Mouse (Mus musculus): Measurements from ENCODE around the gene Amz2. TPM values are rescaled to one million over a fixed set of nuclear protein-coding genes. Genes with fewer than 3 reads are reported as not detected.
"Not testable (repeated sequence)": the region's sequence is repeated elsewhere in the genome, so short reads cannot be mapped to it uniquely, and the experiment has no call there.

Gene Amz2
- polyA plus RNA-seq, 1 experiment, result 26.4 TPM

- no peak for DNase-seq (ENCODE audit: low read depth, low spot score)
These were observed 61.4 kb downstream of the Amz2 start for GRCm38 (mm10) chr11:109487111-109487510.

DNA sequence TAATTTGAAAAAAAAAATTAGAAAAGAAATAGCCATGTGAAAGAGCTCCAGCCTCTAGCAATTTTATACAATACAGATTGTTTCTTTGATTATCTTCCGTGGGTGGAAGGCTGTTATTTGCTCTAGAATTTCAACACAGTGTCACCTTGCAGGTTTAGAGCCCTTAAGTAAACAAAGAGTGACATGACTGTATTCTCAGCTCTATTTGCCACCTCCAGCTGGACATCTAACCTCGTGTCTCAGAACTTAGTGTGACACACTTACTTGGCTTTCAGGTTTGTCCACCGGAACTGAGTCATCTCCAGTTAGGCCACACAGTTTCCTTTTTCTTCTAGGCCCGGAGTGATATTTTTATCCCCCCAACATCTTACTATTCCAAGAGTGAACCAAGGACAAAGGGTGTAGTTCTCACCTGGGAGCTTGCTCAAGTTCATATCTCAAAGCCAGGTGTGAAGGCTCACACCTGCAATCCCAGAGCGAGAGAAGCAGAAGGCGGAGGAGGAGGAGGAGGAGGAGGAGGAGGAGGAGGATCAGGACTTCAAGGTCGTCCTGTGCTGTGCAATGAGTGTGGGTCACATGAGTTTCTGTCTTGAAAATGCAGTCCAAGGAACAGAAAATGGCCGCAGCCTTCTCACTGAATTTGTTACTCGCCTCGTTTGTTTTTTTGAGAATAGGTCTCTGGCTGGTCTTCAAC lies 62.4 kb downstream of the Amz2 start:
- no peak for DNase-seq (ENCODE audit: low read depth, low spot score)

More at GRCm38 (mm10) chr11:109487111-109487510, 61.4 kb downstream of the Amz2 start:
- 50% methylated on average over 1 of the region's 1 CpGs for WGBS

DNA sequence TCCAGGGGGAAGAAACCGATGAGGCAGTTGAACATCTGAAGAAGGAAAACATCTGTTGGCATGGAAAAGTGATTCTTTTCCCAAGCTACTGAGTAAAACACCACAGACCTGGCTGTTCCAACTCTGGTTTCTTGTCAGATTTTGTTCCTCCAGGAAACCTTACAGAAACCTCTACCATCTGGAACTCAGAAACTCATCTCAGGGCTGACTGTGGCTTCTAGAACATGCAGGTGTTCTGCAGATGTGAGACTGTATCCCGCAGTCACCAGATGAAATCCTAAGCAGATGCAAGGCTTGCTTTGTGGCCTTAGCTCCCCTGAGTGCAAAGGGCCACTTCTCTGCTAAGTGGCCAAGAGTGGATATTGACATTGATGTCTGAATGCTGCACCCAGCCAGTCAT lies 64.0 kb downstream of the Amz2 start:
- WGBS, result 82% methylated on average over 2 of the region's 2 CpGs
- DNase-seq (ENCODE audit: low read depth, low spot score), result no peak

More for the DNA sequence above, 62.4 kb downstream of the Amz2 start:
- WGBS, result 43% methylated on average over 10 of the region's 10 CpGs

DNA sequence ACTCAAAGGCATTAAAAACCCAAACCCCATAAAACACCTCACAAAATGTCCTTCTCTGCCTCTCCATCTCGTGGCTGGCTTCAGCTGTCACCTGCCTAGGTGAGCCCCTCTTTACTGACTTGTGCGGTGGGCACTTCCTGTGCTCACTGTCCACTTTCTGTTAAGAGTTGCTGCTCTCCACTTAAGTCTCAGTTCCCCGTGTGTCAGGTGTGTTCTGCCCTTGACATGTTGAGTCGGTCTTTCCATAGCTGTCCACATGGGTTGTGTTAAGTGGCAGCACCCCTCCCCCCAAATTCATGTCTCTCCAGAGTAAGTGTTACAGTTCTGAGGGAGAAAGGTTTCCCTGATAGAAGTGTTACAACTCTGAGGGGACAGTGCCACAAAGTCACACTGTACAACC lies 66.1 kb downstream of the Amz2 start:
- DNase-seq (ENCODE audit: low read depth, low spot score), result no peak
- WGBS, result 78% methylated on average over 4 of the region's 4 CpGs

DNA sequence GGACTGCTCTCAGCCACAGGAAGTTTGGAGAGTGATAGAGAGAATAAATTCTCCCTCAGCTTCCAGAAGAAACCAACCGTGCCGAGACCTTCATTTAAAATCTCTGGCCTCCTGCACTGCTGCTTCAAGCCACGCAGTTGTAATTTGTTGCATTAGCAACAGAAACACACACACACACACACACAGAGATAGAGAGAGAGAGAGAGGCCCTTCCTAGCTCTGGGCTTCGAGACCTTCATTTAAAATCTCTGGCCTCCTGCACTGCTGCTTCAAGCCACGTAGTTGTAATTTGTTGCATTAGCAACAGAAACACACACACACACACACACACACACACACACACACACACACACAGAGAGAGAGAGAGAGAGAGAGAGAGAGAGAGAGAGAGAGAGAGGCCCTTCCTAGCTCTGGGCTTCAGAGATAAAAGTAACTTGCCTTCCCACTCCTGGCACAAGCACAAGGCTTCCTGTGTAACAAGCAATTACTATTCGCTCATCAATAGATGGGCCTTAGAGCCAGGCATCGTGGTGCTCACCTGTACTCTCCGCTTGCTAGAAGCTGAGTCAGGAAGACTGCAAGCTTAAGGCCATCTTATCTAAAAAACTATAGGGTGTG lies 67.2 kb downstream of the Amz2 start:
- WGBS, result 81% methylated on average over 8 of the region's 8 CpGs
- DNase-seq (ENCODE audit: low read depth, low spot score), result not testable (repeated sequence)

- DNase-seq (ENCODE audit: low read depth, low spot score), result no peak
- WGBS, result 41% methylated on average over 24 of the region's 24 CpGs
These were observed 69.4 kb downstream of the Amz2 start for GRCm38 (mm10) chr11:109494890-109495770.

GRCm38 (mm10) chr11:109495771-109496474 lies 70.2 kb downstream of the Amz2 start:
- no peak for DNase-seq (ENCODE audit: low read depth, low spot score)
- 18% methylated on average over 14 of the region's 14 CpGs for WGBS

DNA sequence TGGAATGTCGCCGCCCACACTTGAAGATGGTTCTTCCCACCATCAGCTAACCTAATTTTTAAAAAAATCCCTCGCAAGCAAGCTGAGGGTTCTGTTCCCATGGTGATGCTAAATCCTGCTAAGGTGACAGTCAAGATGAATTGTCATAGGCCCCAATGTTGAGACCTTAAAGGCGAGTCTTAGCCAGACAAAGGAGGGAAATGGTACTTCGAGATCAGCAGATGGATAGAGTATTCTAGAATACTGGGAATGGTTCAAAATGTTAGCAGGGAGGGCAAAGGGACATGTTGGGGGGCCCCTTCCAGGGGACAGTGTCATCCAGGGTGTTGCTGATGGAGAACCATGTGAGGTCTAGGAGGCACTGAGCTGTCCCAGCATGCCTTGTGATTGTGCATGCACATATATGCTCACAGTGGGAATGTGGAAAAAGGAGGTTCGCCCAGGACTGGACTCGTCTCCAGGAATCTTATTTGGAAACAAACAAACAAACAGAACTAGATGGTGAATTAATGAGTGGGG lies 70.8 kb downstream of the Amz2 start:
- WGBS, result 54% methylated on average over 7 of the region's 7 CpGs
- DNase-seq (ENCODE audit: low read depth, low spot score), result no peak

DNA sequence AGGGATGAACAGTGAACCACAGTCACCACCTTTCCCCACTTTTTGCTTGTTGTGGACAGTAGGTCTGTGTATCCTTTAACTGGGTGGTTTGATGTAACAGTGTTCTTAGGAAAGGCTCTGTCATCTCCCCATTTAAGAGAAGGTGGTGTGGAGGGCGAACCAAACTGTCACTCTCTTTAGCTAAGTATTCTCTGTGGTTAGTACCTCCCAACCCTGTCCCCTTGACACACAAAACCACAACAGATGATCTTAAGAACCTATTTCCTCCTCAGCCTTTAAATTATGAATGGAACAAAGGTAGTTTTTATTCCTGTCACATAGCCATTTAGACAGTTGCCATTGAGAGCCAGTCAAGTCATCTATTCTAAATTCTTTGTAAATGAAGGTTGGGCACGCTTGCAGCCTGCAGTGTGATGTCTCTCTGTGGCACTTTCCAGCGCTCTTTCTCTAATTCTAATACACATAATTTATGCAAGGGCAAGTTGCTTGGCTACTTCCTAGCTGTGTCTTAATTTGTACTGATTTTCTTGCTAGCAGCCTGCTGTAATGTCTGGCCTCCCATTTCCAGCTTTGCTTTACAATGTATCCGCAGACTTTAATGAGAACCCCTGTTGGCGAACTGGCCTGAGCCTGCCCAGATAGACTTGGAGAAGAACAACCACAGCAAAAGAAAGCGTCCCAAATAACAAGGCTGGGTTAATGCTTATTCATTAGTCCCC lies 71.4 kb downstream of the Amz2 start:
- no peak for DNase-seq (ENCODE audit: low read depth, low spot score)
- 78% methylated on average over 6 of the region's 6 CpGs for WGBS

GRCm38 (mm10) chr11:109497990-109498389 lies 72.2 kb downstream of the Amz2 start:
- WGBS, result 26% methylated on average over 9 of the region's 9 CpGs
- no peak for DNase-seq (ENCODE audit: low read depth, low spot score)

- WGBS, result 69% methylated on average over 5 of the region's 5 CpGs
- no peak for DNase-seq (ENCODE audit: low read depth, low spot score)
These were observed 74.5 kb downstream of the Amz2 start for GRCm38 (mm10) chr11:109500206-109500605.

Other genes starting within 250 kb of the Amz2 start
- gene Rgs9, start 127.8 kb upstream of the Amz2 start, polyA plus RNA-seq (2012; rRNA removed), result 2.0 and 3.3 TPM in 2 replicates
- 29.9 and 50.5 TPM in 2 replicates for gene Gna13, start 63.1 kb upstream of the Amz2 start, polyA plus RNA-seq (2012; rRNA removed)
- gene 9930022D16Rik, start 12.0 kb upstream of the Amz2 start, polyA plus RNA-seq (2012; rRNA removed), result not detected in 2 replicates
- 2.3 and 3.2 TPM in 2 replicates for gene Arsg, start 47.4 kb downstream of the Amz2 start, polyA plus RNA-seq (2012; rRNA removed)
- 2.6 and 2.9 TPM in 2 replicates for gene Slc16a6, start 47.7 kb downstream of the Amz2 start, polyA plus RNA-seq (2012; rRNA removed)
- gene Wipi1, start 186.0 kb downstream of the Amz2 start, polyA plus RNA-seq (2012; rRNA removed), result 7.4 and 10.9 TPM in 2 replicates
- 43.8 and 53.0 TPM in 2 replicates for gene Prkar1a, start 223.5 kb downstream of the Amz2 start, polyA plus RNA-seq (2012; rRNA removed)